Mouse (Mus musculus) embryonic facial prominence, embryonic 13.5 days (tissue): ENCODE results near the gene Zfp961. TPM values are rescaled to one million over a fixed set of nuclear protein-coding genes. Genes with fewer than 3 reads are reported as not detected.
"Not testable (repeated sequence)": the region's sequence is repeated elsewhere in the genome, so short reads cannot be mapped to it uniquely, and the experiment has no call there.

Experiments used
- ATAC-seq: fragments of 200-750 bp; cut with Nextera tagmentation; 2 replicates; pipeline ENCODE4 v1.8.0; 2017; ENCODE audit warnings: low read depth; ENCODE audit not compliant: insufficient number of reproducible peaks, insufficient read depth, low FRiP score, low TSS enrichment
- H3K27ac ChIP-seq: fragments of 300-500 bp; sonication (generic); 2 replicates; pipeline ENCODE4 v1.5.1; 2015; ENCODE audit warnings: moderate library complexity, mild to moderate bottlenecking, inconsistent platforms
- H3K27me3 ChIP-seq: fragments of 300-500 bp; sonication (generic); 2 replicates; pipeline ENCODE4 v1.6.1; 2015; ENCODE audit warnings: mild to moderate bottlenecking, inconsistent platforms
- H3K36me3 ChIP-seq: fragments of 300-500 bp; sonication (generic); 2 replicates; pipeline ENCODE4 v1.6.1; 2015; ENCODE audit warnings: mild to moderate bottlenecking, inconsistent platforms
- H3K4me1 ChIP-seq: fragments of 300-500 bp; sonication (generic); 2 replicates; pipeline ENCODE4 v1.6.1; 2015; ENCODE audit warnings: inconsistent platforms
- H3K4me2 ChIP-seq: fragments of 300-500 bp; sonication (generic); 2 replicates; pipeline ENCODE4 v1.6.1; 2015; ENCODE audit warnings: moderate library complexity, mild to moderate bottlenecking, inconsistent platforms
- H3K4me3 ChIP-seq: fragments of 300-500 bp; sonication (generic); 2 replicates; pipeline ENCODE4 v1.5.1; 2015; ENCODE audit warnings: mild to moderate bottlenecking, inconsistent platforms
- H3K9ac ChIP-seq: fragments of 300-500 bp; sonication (generic); 2 replicates; pipeline ENCODE4 v1.6.1; 2015; ENCODE audit warnings: mild to moderate bottlenecking, inconsistent platforms
- H3K9me3 ChIP-seq: fragments of 300-500 bp; sonication (generic); 2 replicates; pipeline ENCODE4 v1.6.1; 2016; ENCODE audit warnings: inconsistent platforms
- WGBS: fragments of 180-500 bp; shearing (Covaris S2); methylation state at CpG from one replicate; pipeline ENCODE4 v1.1.7; 2015; ENCODE audit warnings: mixed read lengths; 5-methylcytosine and 5-hydroxymethylcytosine counted together
- polyA plus RNA-seq: library from polyadenylated mRNA; unstranded; fragments of >200 nt; fragmentation: Nextera tagmentation; extraction: Ambion mirVana; gene quantifications from 2 replicates; pipeline ENCODE4 v1.2.1, GENCODE M21; 2015

The Zfp961 gene
- polyA plus RNA-seq, 1 experiment from 2014 or later: 18.9 TPM

- Histone ChIP-seq H3K27me3 (no peaks in the 10 kb centered on the region), H3K36me3 (no peaks in the 10 kb centered on the region), H3K9ac (no peak overlapping the region), H3K4me2 (no peak overlapping the region), H3K4me3 (no peak overlapping the region), H3K9me3 (no peaks in the 10 kb centered on the region), H3K4me1 (no peaks in the 10 kb centered on the region), H3K27ac (no peak overlapping the region)
- ATAC-seq: no peak
- WGBS: 68% methylated on average over 1 of the region's 1 CpGs
Measured at GRCm38 (mm10) chr8:71999434-71999833, 48.6 kb downstream of the Zfp961 start.

GRCm38 (mm10) chr8:72000223-72000622, 49.4 kb downstream of the Zfp961 start:
- Histone ChIP-seq H3K27ac (no peak overlapping the region), H3K36me3 (no peaks in the 10 kb centered on the region), H3K4me2 (no peak overlapping the region), H3K9me3 (no peaks in the 10 kb centered on the region), H3K9ac (no peak overlapping the region), H3K4me1 (no peaks in the 10 kb centered on the region), H3K27me3 (no peaks in the 10 kb centered on the region), H3K4me3 (no peak overlapping the region)
- 68% methylated on average over 3 of the region's 3 CpGs for WGBS
- no peak for ATAC-seq

GRCm38 (mm10) chr8:72002942-72003341, 52.1 kb downstream of the Zfp961 start:
- no peak for ATAC-seq
- Histone ChIP-seq H3K4me2 (no peak overlapping the region), H3K36me3 (no peaks in the 10 kb centered on the region), H3K4me1 (no peaks in the 10 kb centered on the region), H3K9ac (no peak overlapping the region), H3K27ac (no peak overlapping the region), H3K9me3 (no peaks in the 10 kb centered on the region), H3K4me3 (no peak overlapping the region), H3K27me3 (no peaks in the 10 kb centered on the region)

- WGBS: 80% methylated on average over 3 of the region's 3 CpGs
Measured at GRCm38 (mm10) chr8:72005912-72006311, 55.1 kb downstream of the Zfp961 start.

GRCm38 (mm10) chr8:72006763-72007162, 55.9 kb downstream of the Zfp961 start:
- Histone ChIP-seq H3K9ac (no peak overlapping the region), H3K9me3 (no peaks in the 10 kb centered on the region; the same call in 1 of the 2 replicates), H3K36me3 (no peaks in the 10 kb centered on the region), H3K27me3 (no peaks in the 10 kb centered on the region), H3K27ac (no peak overlapping the region), H3K4me2 (no peak overlapping the region), H3K4me3 (no peak overlapping the region), H3K4me1 (no peaks in the 10 kb centered on the region)
- WGBS: 73% methylated on average over 1 of the region's 1 CpGs
- ATAC-seq: no peak

More at GRCm38 (mm10) chr8:72005912-72006311, 55.1 kb downstream of the Zfp961 start:
- H3K9me3 ChIP-seq: no peaks in the 10 kb centered on the region; the same call in 1 of the 2 replicates
- H3K4me2 ChIP-seq: no peak overlapping the region
- no peak overlapping the region for H3K4me3 ChIP-seq
- H3K4me1 ChIP-seq: no peaks in the 10 kb centered on the region
- H3K27me3 ChIP-seq: no peaks in the 10 kb centered on the region
- no peaks in the 10 kb centered on the region for H3K36me3 ChIP-seq
- H3K9ac ChIP-seq: no peak overlapping the region
- no peak for ATAC-seq
- no peak overlapping the region for H3K27ac ChIP-seq

- Histone ChIP-seq H3K4me3 (no peak overlapping the region), H3K27ac (no peak overlapping the region), H3K4me2 (no peak overlapping the region), H3K27me3 (no peaks in the 10 kb centered on the region), H3K4me1 (no peaks in the 10 kb centered on the region), H3K36me3 (no peaks in the 10 kb centered on the region), H3K9ac (no peak overlapping the region), H3K9me3 (no peaks in the 10 kb centered on the region; the same call in 1 of the 2 replicates)
- 76% methylated on average over 3 of the region's 3 CpGs for WGBS
- no peak for ATAC-seq
Measured at GRCm38 (mm10) chr8:72008134-72008641, 57.4 kb downstream of the Zfp961 start.

GRCm38 (mm10) chr8:72009473-72009872, 58.6 kb downstream of the Zfp961 start, which contains the start of gene Cyp4f18:
Gene Cyp4f18 (minus strand): TSS chr8:72009626.
- Histone ChIP-seq H3K9me3 (no peaks in the 10 kb centered on the region; the same call in 1 of the 2 replicates), H3K4me1 (no peaks in the 10 kb centered on the region), H3K36me3 (no peaks in the 10 kb centered on the region), H3K4me2 (no peak within 1 kb of the TSS), H3K9ac (no peak within 1 kb of the TSS), H3K27me3 (no peaks in the 10 kb centered on the region), H3K27ac (no peak within 1 kb of the TSS), H3K4me3 (no peak within 1 kb of the TSS)
- WGBS: 72% methylated on average over 3 of the region's 3 CpGs
- no peak for ATAC-seq

- H3K4me2 ChIP-seq, H3K9ac ChIP-seq, H3K9me3 ChIP-seq, H3K27me3 ChIP-seq, H3K4me1 ChIP-seq, ATAC-seq, H3K4me3 ChIP-seq, H3K36me3 ChIP-seq, H3K27ac ChIP-seq: not testable (repeated sequence)
- WGBS: 72% methylated on average over 6 of the region's 6 CpGs
Measured at GRCm38 (mm10) chr8:72013506-72014228, 62.8 kb downstream of the Zfp961 start.

GRCm38 (mm10) chr8:72017339-72017738, 66.5 kb downstream of the Zfp961 start:
- H3K4me1 ChIP-seq, H3K4me3 ChIP-seq, H3K9ac ChIP-seq, H3K27ac ChIP-seq, H3K36me3 ChIP-seq, H3K4me2 ChIP-seq, H3K9me3 ChIP-seq, H3K27me3 ChIP-seq, ATAC-seq: not testable (repeated sequence)
- WGBS: 70% methylated on average over 2 of the region's 2 CpGs

- WGBS: 79% methylated on average over 2 of the region's 2 CpGs
- Histone ChIP-seq H3K4me1 (no peaks in the 10 kb centered on the region), H3K4me3 (no peak overlapping the region), H3K27ac (no peak overlapping the region), H3K9ac (no peak overlapping the region), H3K36me3 (no peaks in the 10 kb centered on the region), H3K9me3 (no peaks in the 10 kb centered on the region), H3K27me3 (no peaks in the 10 kb centered on the region), H3K4me2 (no peak overlapping the region)
- no peak for ATAC-seq
Measured at GRCm38 (mm10) chr8:72018141-72018540, 67.3 kb downstream of the Zfp961 start.

GRCm38 (mm10) chr8:72019022-72019421, 68.2 kb downstream of the Zfp961 start:
- not testable (repeated sequence) for H3K27ac ChIP-seq, H3K4me1 ChIP-seq, H3K4me2 ChIP-seq, ATAC-seq, H3K9me3 ChIP-seq, H3K27me3 ChIP-seq, H3K9ac ChIP-seq, H3K36me3 ChIP-seq, H3K4me3 ChIP-seq
- WGBS: 86% methylated on average over 1 of the region's 1 CpGs

- H3K36me3 ChIP-seq: no peaks in the 10 kb centered on the region
- no peak overlapping the region for H3K9ac ChIP-seq
- no peaks in the 10 kb centered on the region for H3K9me3 ChIP-seq
- H3K4me1 ChIP-seq: no peaks in the 10 kb centered on the region
- H3K27ac ChIP-seq: no peak overlapping the region
- H3K4me2 ChIP-seq: no peak overlapping the region
- 62% methylated on average over 2 of the region's 2 CpGs for WGBS
- no peaks in the 10 kb centered on the region for H3K27me3 ChIP-seq
- ATAC-seq: no peak
- H3K4me3 ChIP-seq: no peak overlapping the region
Measured at GRCm38 (mm10) chr8:72019816-72020215, 69.0 kb downstream of the Zfp961 start.
